Mouse (Mus musculus) embryo, embryonic 11.5 days (tissue): ENCODE results near the gene Phldb1.
"Not testable (repeated sequence)": the region's sequence is repeated elsewhere in the genome, so short reads cannot be mapped to it uniquely, and the experiment has no call there.

Experiments
- DNase-seq: peaks from one replicate; pipeline ENCODE4 v3.0.0-alpha.2; 2012; ENCODE audit warnings: low read depth, low spot score

Gene Phldb1

DNA sequence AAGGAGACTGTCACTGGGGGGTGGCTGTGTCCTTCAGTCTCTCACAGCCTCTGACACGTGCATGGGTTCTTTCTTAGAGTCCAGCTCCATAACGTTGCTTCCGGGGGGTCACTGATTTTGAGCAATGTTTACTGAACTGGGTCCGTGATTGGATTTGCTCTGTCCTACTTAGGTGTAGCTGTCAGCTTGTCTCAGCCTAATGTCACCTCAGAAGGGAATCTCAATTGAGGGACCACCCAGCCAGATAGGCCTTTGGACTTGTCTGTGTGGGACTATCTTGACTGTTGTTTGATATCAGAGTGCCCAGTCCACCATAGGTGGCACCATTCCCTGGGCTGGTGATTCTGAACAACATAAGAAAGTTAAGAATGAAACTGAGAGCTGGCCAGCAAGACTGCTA, 81.1 kb downstream of the Phldb1 start:
- DNase-seq, result no peak

DNA sequence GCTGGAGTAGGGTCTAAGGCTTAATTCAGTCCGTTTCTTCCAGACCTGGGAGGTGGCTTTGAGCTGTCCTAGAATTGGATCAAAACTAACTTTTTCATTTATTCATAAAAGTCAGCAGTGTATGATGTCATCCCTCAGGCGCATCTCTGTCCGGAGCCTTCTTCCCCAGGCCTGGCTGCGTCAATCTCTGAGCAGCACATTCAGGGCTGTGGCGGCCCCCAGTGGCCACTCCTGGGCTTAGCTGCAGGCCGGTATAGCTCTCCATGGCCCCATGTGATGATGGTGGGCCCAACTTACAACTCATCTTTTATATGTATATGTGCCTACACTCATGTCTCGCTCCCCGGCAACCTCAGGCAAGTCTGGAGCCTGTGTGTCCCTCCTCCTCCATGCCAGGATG, 83.0 kb downstream of the Phldb1 start:
- DNase-seq, result no peak

DNA sequence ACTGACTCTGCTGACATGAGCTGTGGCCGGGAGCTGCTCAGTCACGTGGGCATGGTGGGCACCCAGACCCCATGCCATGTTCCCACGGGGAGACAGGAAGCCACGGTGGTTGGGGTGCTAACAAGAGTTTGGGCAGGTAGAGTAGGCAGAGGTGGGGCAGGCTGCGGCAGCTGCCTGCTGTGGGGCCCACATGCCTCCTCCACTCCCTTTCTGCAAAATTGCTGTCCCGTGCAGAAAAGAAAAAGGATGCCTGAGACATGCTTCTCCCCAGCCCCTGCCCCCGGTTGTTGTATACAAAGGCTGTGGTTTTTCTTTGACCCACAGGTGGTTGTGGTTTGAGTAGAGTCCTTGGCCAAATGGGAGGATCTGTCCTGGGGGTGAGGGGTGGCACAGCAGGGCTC, 86.1 kb downstream of the Phldb1 start:
- no peak for DNase-seq

DNA sequence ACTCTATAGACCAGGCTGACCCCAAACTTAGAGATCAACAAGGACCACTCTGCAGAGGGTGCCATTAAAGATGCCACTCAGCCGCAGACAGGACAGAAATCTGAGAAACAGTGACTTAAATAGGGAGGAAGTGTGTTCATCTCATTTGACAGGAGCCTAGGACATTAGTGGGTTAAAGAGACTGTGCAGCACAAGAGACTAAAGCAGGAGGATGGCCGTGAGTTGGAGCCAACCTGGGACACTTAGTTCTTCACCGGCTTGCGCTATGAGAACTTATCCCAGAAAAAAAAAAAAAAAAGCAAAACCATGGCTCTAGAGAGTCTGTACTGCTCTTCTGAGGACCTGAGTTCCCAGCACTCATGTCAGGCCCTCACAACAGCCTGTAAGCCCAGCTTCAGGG, 87.3 kb downstream of the Phldb1 start:
- DNase-seq, result no peak

DNA sequence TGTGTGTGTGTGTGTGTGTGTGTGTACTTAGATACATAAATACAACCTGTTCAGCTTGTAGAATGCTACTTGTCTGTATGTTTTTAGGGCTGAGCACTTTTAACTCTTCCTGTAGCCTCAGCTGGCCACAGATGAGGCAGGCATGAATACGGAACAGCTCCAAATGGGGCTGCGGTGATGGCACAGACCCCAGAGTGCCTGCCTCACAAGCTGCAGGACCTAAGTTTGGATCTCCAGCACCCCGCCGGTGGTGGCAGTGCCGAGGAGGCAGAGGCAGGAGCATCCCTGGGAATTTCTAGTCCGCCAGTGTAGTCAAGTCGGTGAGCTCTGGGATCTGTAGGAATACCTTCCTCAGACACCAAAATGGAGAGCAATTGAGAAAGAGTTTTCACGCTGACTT, 88.0 kb downstream of the Phldb1 start:
- DNase-seq, result no peak

DNA sequence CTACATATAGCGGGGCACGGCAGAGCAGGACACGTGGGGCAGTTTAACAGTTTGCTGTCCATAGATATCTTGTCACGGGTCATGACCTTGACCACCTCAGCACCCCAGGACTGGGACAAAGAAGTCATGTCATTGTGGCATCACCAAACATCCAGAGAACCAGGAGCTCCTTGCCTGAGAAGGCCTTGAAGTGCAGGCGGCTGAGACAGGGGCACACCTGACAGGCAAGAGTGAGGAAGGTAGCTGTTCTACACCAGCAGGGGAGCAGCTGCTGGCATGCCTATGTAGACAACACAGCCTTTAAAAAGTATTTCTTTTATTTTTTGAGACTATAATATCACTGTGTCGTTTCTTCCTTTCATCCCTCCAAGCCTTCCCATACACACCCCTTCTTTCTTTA, 88.6 kb downstream of the Phldb1 start:
- no peak for DNase-seq

DNA sequence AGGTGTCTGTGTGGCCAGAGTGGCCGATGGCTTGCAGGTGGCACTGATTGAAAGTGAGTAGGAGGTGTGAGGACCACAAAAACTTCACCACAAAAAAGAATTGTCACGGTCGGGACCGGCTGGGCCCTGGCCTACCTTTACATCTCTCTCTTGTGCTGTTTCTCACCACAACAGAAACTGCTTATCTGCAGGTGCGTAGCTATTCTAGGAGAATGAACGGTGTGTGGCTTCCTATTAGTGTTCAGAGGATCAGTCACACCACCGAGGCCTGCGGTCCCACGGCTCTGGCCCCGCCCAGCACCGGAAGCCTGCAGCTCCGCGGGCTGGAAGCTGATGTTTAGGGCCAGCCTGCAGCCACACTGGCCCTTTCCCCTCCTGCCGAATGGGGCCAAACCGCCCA, 89.1 kb downstream of the Phldb1 start:
- DNase-seq, result no peak

DNA sequence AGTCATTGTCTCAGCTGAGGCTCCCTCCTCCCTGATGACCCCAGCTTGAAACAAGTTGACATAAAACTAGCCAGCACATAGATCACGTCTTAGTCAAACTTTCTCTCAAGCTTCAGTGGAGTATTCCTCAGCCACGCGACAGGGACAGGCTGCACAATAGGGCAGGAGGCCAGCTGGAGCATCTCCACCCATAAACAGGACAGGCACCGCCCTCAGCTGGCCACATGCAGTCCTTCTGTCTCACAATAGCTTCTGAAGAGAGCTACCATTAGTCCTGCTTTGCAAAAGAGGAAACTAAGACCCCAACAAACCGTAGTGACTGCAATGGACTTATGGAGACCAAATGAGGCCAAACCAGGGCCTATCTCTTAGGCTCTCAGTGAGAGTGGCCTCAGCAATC, 89.5 kb downstream of the Phldb1 start:
- no peak for DNase-seq

DNA sequence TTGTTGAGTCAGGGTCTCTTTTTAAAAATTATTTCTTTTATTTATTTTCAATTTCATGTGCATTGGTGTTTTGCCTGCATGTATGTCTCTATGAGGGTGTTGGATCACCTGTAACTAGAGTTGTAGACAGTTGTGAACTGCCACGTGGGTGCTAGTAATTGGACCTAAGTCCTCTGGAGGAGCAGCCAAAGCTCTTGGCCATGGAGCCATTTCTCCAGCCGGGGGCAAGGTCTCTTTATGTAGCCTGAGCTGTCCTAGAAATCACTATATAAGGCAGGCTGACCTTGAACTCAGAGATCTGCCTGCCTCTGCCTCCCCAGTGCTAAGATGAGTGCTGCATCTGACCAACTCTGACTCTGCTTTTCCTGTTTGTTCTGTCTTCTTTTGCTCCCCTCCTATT, 90.8 kb downstream of the Phldb1 start:
- DNase-seq, result no peak

DNA sequence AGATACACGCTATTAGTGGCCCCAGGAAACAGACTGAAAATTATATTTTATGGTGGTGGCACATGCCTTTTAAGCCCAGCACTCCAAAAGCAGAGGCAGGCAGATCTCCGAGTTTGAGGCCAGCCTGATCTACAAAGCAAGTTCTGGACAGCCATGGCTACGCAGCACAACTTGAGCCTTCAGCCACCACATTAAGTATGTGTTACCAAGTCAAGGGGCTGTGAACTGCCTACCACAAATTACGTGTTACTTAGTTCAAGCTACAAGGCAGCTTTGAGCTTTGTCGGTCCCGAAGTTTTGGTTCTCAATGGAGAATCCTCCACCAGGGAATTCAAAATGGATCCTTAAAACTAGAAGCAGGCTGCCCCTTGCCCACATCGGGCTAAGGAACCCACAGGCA, 91.9 kb downstream of the Phldb1 start:
- DNase-seq, result no peak

DNA sequence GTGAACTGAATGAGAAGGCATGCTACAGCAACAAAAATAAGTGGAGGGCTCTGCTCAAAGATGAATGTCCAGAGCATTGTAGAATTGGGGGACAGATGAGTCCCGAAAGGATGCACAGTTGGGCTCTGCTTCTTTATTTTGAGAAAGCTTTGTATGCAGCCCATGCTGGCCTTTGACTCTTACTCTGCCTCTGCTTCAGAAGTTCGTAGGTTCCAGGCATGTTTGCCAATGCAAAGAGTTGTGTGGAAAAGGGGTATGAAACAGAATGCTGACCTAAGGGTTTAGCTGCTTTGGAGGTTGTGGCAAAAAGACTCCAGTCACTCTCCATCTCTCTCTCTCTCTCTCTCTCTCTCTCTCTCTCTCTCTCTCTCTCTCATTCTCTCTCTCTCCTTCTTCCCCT, 93.4 kb downstream of the Phldb1 start:
- no peak for DNase-seq

DNA sequence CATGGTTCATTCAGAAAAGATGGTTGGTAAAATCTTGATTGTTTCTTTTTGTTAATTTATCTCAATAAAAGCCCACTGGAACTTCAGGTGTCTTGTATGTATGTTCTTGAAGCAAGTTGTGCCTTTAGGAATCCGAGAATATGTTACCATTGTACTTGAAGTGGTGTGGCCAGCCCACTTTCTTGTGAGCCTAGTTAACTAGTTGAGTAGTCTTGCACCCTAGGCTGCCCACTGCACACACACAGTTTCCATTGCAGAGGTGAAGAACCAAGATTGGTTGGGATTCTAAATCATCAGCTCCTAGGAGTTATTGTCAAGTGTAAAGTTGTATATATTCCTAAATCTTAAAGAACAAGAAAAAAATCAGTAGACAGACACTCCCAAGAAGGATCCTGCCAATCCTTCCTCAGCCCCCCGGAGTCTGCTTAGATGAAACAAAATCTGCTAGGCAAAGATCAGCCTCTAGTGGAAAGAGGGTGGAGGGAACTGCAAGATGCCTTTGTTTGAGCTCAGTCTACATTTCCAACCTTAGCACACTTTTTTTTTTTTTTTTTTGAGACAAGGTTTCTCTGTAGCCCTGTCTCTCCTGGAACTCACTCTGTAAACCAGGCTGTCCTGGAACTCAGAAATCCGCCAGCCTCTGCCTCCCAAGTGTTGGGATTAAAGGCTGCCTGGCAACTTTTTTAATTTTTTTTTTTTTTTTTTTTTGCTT, 94.2 kb downstream of the Phldb1 start:
- DNase-seq, result no peak

DNA sequence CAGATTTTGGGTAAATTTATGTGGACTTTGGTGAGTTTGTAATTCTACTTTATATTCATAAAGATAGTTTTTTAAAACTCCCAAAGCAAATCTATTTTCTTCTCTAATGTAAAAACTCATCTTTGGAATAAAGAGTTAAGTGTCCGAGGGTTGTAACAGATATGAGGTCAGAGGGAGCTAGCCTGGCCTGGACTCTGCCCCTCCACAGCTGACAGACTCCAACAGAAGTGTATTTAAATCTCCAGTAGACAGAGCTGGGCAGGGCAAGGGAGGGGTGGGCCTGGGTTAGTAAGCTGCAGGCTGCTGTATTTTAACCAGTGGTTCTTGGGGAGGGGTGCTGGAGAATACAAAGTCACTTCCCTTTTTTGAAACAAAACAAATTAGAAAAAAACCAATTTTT, 95.0 kb downstream of the Phldb1 start:
- not testable (repeated sequence) for DNase-seq

DNA sequence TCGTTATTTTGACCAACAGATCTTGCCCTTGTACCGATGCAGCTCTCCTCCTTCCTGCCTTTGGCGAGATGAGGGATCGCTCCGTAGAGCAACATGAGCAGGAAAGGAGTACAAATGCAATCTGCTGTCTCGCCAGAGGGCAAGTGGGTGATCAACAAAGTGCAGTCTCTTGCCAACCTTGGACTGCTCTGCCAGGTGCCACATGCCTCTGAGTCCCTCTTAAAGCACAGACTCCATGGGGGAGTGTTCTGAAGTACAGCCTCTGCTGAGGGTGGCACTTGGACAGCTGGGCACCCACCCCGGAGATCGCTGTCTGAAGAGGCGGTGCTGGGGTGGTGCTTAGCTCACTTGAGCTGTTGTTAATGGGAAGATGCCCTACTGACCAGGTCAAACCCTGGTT, 96.3 kb downstream of the Phldb1 start:
- DNase-seq, result not testable (repeated sequence)

DNA sequence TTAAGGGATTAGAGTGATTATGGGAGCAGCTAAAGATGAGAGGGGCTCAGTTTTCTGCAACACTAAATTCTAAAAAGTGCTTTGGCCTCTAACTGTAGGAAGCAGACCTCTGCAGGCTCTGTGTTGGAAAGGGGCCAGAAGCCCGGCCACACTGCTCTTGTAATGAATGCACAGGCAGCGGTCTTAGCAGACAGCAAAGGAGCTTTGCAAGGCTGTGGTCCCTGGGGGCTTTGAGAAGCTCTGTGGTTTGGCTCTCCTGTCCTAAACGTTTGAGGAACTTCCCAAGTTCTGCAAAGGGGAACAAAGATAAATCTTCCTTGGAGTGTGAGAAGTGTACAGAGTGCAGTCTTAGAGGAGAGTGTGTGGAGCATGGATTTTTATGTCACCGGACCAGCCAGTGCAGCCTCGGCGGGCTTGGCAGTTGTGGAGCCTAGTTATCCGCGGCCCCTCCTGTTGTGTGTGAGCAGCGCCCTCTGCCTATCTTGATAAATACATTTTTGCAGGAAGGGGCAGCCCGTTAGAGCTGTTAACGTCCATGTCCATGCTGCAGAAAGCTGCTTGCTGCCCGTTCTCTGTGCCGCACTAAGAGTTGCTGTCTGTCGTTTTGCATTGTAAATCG, 97.3 kb downstream of the Phldb1 start:
- no peak for DNase-seq
